Mouse (Mus musculus): Measurements from ENCODE around the gene Klhl41.

Gene Klhl41

GRCm38 (mm10) chr2:69683036-69683805, 13.3 kb downstream of the Klhl41 start:
- DNase-seq (ENCODE audit: low read depth, low spot score): no peak

- no peak for DNase-seq (ENCODE audit: low read depth, low spot score)
Measured at GRCm38 (mm10) chr2:69684488-69684887, 14.6 kb downstream of the Klhl41 start.

GRCm38 (mm10) chr2:69690214-69690613, 20.3 kb downstream of the Klhl41 start:
- no peak for DNase-seq (ENCODE audit: low read depth, low spot score)

- no peak for DNase-seq (ENCODE audit: low read depth, low spot score)
Measured at GRCm38 (mm10) chr2:69690843-69691242, 20.9 kb downstream of the Klhl41 start.

DNA sequence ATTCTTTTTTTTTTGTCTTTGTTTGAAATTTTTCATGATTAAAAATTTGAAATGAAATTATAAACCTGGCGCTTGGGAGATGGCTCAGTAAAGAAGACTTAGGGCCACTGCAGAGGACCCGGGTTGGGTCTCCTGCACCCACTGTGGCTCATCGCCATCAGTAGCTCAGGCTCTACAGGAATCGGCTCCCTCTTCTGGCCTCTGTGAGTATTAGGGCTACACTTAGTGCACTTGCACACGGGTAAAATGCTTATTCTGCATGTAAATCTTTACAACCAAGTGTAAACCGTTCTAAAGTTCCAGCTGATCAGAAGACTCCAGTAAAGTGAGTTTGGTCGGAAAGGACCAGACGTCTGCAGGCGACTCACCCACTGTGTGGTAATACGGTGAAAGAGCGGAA, 23.6 kb downstream of the Klhl41 start:
- DNase-seq (ENCODE audit: low read depth, low spot score): peak; percentile 22

DNA sequence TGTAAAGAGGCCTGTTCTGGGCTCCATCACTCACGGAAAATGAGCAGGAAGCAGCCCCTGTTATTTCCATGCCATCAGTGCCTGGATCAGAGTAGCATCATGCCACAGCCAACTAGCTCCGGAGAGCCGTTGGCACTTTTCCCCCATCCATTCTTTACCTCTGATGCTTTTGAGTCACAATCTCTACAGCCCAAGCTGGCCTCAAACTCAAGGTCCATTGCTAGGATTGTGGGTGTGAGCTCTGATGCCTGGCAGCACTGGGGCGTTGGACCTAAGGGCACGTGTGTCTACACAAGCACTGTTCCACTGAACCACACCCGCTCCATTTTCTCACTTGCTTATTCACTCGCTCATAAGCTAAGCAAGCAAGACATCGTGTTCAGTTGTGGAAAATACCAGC, 30.5 kb downstream of the Klhl41 start:
- no peak for DNase-seq (ENCODE audit: low read depth, low spot score)

GRCm38 (mm10) chr2:69712171-69712570, 42.3 kb downstream of the Klhl41 start:
- peak; percentile 22 for DNase-seq (ENCODE audit: low read depth, low spot score)

DNA sequence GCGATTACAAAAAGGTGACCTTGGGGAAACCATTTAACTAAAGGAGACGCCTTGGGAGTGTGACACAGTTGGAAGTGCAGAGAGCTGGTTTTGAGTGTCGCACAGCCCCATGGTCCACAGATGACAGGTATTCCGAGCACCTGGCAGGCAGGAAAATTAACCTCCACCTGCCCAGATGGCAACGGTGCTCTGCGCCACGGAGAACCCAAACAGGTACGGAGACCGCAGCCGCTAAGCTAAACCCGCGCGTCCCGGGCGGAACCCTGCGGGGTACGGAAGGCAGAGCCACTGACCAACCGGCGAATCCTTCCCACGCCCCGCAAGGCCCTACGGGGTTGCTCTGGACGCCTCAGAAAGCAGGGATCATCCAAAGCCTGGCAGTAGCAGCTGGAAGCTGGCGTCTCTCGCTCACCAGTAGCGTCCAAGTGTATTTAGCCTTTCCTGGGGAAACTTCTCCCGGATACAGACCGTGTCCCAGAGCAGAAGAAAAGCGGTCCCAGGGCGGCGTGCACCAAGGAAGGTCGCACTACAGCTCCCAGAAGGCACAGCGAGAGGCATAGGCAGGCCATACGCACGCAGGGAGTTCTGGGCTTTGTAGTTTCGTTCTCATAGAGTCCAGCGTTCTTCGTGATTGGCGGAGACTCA, 43.2 kb downstream of the Klhl41 start, which contains the start of gene Fastkd1:
Gene Fastkd1 (minus strand): TSS at position 536 of the 645 bp plus-strand sequence.
- DNase-seq (ENCODE audit: low read depth, low spot score): peak; percentile 88

DNA sequence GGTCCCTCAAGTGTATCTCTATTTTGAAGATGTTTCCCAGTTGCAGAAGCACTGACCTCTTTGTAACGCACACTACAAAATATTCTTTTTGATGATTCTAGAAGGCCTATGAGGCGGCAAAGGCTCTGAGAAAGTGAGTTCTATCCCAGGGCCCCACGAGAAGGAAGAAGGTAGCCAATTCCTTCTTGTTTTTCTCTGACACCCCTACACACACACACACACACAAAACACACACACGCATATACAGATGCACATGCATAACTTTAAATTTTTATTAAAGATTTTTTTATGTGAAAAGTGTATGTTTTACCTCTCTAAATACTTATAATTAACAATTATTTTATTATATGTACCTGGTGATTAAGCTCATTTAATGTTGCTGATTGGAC, 43.7 kb downstream of the Klhl41 start:
- no peak for DNase-seq (ENCODE audit: low read depth, low spot score)

- DNase-seq (ENCODE audit: low read depth, low spot score): no peak
Measured at GRCm38 (mm10) chr2:69714126-69714525, 44.2 kb downstream of the Klhl41 start.

- DNase-seq (ENCODE audit: low read depth, low spot score): no peak
Measured at GRCm38 (mm10) chr2:69716483-69716882, 46.6 kb downstream of the Klhl41 start.

DNA sequence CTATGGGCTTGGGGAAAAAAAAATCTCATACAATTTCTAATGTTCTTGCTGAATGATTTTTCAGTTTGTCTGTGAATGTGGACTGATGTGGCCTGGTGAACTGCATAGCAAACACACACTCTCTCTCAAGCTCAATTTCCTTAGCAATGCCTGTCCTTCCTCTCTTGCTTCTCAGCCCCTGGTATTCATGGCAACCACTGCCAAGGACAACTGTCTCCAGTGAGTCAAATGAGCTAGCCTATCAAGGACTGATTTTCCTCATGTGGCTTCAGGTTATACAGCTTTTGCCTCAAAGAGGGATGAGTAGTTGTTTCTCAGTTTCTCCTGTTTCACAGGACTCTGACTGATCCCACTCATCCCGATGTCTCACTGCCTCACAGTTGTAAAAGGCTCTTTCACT, 49.2 kb downstream of the Klhl41 start:
- no peak for DNase-seq (ENCODE audit: low read depth, low spot score)

- no peak for DNase-seq (ENCODE audit: low read depth, low spot score)
Measured at GRCm38 (mm10) chr2:69722273-69722649, 52.3 kb downstream of the Klhl41 start, which contains the start of gene Ppig. TSS of gene Ppig (plus strand) at chr2:69722545.

- peak; percentile 95 for DNase-seq (ENCODE audit: low read depth, low spot score)
Measured at GRCm38 (mm10) chr2:69722650-69723518, 53.0 kb downstream of the Klhl41 start.

GRCm38 (mm10) chr2:69723519-69723825, 53.6 kb downstream of the Klhl41 start:
- no peak for DNase-seq (ENCODE audit: low read depth, low spot score)

Measured in CD4-positive, CD25-positive, alpha-beta regulatory T cell, adult 2 months (primary cell).